Mouse (Mus musculus): ENCODE results near the gene Itgav.
"Not testable (repeated sequence)": the region's sequence is repeated elsewhere in the genome, so short reads cannot be mapped to it uniquely, and the experiment has no call there.

The Itgav gene

DNA sequence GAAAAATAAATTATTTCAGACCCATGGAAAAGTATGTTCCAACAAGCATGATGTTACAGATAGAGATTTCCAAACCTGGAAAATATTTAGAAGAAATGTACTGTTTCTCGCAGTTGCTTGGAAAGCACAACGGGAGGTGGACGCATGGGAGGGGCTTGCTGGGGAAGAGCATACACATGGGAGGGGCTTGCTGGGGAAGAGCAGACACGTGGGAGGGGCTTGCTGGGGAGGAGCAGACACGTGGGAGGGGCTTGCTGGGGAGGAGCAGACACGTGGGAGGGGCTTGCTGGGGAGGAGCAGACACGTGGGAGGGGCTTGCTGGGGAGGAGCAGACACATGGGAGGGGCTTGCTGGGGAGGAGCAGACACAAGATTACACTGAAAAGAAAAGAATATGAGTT lies 10.9 kb upstream of the Itgav start:
- not testable (repeated sequence) for DNase-seq

- no peak for DNase-seq
These were observed 10.3 kb upstream of the Itgav start for GRCm38 (mm10) chr2:83713946-83714345.

DNA sequence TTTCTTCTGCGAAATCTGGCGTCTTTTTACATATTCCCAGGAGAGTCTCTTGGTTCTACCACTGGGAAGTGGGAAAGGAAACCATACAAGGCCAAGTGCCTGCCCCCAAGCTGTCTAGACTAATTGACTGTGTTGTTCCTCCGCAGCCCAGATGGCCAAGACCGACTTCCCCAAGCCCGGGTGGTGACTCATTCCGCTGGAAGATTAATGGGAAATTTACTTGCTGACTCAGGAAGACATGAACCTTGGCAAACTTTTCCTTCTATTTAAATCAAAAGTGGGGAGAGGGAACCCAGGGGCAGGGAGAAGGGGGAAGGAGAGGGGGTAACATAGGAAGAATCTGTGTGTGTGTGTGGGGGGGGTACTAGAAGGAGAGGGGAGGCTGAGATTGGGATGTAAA lies 9.4 kb upstream of the Itgav start:
- no peak for DNase-seq

GRCm38 (mm10) chr2:83718341-83718740 lies 5.9 kb upstream of the Itgav start:
- DNase-seq, result no peak

DNA sequence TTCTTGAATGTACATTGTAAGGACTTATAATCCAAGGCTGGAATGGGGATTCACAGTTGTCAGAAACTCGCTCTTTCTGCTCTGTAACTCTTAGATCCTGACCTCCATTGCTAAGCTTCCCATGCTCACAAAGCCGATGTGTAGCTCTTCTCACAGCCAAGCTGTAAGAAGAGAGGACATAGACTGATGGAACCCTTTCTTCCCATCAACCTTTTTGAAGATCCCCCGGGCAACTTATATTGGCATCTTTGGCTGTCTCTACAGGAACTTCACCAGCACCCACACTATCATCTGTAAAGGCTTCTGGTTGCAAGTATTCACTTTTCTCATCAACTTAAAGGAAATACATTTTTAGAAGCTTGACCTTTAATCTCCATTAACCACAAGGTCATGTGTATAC lies 2.6 kb upstream of the Itgav start:
- no peak for DNase-seq

DNA sequence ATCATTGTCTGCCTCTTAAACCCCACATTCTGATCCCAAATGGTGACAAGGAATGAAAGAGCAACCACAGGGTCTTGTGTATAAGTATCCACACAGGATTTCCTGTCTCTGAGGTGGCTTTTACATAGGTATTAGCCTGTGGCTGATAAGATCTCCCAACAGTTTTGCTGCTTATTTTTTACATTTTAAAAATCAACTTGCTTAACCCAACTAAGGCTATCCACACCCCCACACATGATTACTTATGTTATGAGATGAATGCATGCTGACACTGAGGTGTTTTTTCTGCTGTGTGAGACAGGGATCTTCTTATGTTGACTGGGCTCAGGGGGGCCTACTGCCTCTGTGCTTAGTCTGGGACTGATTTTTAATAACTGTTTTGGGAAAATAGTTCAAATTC lies 1.3 kb upstream of the Itgav start:
- DNase-seq, result no peak

DNA sequence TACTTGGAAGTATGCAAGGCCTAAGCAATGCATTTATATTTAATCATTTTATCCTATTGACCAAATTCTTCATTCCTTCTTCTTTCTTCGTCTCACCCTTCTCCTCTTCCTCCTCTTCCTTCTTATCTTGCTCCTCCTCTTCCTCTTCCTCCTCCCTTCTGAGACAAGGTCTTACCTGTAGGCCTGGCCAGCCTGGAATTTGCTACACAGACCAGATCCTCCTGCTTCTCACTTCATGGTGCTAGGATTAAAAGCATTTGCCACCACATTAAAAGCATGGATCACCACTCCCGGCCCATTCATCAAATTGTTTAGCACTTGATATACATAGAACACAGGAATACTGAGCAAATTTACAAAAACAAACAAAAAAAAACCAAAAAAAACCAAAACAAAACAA lies 851 bp upstream of the Itgav start:
- no peak for DNase-seq

- DNase-seq, result peak; percentile 59 to 66
These were observed 882 bp downstream of the Itgav start for GRCm38 (mm10) chr2:83724827-83725730.

DNA sequence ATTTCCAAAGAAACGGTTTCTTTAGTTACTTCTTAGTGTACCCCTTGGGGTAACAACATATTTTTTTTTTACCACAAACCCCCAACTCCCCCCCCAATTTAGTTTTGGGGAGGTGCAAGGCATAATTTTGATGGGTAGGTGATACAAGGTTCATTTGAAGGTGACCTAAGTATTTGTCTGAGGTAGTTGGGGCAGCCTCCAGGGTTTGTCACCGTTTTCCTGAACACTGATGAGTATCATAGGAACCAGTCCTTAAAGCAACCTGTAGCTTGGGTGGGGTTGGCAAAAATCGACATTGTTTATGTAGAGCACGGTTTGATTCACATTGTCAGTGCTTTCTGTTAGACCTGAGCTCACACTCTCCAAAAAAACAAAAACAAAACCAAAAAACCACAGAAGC lies 1.6 kb downstream of the Itgav start:
- no peak for DNase-seq

GRCm38 (mm10) chr2:83728238-83728682 lies 4.1 kb downstream of the Itgav start:
- DNase-seq, result no peak

DNA sequence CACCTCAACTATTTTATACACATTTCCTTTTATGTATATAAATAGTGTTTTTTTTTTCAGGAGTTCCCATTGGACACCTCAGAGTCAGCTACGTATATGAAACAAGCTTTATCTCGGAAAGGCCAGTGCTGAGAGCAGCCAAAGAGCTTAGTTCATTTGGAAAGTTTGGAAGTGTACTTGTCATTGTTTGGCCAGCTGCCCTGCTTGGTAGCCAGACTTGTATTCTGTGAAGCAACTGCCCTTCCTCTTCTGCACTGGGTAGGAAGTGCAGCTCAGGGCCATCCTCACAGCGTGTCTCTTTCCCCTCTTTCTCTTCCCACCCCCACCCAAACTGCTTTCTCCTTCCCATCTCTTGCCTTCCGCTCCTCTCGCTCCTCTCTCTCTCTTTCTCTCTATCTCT lies 5.1 kb downstream of the Itgav start:
- no peak for DNase-seq

DNA sequence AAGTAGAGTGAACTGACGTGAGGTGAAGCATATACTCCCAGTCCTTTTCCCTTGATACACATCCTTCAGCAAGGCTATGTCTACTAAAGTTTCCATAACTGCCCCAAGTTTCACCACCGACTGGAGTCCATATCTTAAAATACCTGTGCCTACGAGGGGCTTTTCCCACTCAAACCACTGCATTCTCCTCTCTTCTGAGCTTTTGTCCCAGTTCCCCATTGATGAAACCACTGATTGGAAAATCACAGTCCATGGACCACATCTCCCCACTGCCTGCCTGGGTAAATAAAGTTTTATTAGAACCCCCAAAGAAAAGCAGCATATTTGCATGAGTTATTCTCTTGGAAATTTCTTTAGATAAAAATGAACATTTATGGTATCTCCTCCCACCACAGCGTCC lies 8.7 kb downstream of the Itgav start:
- no peak for DNase-seq

- no peak for DNase-seq
These were observed 9.8 kb downstream of the Itgav start for GRCm38 (mm10) chr2:83733981-83734393.

GRCm38 (mm10) chr2:83735276-83735675 lies 11.1 kb downstream of the Itgav start:
- no peak for DNase-seq

GRCm38 (mm10) chr2:83736836-83737235 lies 12.6 kb downstream of the Itgav start:
- DNase-seq, result no peak

- DNase-seq, result no peak
These were observed 14.5 kb downstream of the Itgav start for GRCm38 (mm10) chr2:83738586-83739251.

DNA sequence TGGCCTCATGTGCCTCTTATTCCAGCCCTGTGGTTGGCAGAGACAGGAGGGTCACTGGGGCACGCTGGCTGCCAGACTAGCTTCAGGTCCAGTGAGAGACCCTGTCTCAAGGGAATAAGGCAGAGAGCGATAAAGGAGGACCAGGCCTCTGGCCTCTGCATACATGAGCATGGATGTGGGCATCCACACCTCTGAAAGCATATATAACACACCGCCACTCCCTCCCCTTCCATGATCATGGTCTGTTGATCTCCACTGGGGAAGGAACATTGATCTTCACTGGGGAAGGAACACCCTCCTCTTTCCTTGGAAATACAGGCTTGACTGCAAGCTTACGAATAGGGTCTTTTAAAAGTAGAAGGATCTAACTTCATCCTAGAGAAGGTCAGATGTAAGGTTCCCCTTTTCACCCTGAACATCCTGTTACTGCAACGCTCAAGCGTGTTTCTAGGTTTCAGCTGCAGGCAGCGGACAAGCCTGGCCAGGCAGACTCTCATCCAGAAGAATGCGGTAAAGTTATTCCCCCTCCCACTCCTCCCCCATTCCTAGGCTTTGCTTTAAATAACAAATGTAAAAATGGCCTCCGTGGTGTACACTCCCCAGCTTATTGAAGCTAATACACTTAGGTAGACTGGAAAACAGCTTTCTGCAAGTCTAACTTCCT lies 15.4 kb downstream of the Itgav start:
- DNase-seq, result peak in 1 of 2 experiments; percentile 24

DNA sequence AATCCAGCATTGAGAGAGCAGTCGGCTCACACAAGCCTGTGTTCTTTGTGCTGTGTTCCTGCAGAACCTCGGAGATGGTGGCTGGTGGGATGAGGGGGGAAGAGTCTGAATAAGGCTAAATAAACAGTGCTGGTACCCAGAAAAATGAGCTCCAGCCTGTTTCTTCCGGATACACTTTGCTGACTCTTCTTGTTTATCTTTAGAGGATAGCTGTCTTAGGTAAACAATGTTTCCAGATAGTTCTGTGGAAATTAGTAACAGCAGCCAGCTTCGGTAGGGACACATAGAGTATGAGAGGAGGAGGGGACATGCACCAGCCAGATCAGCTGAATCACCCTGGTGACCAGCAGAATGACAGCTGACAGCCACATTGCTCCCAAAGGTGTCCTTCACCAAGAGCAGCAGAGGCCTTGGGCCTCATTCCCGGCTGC lies 16.4 kb downstream of the Itgav start:
- no peak for DNase-seq

DNA sequence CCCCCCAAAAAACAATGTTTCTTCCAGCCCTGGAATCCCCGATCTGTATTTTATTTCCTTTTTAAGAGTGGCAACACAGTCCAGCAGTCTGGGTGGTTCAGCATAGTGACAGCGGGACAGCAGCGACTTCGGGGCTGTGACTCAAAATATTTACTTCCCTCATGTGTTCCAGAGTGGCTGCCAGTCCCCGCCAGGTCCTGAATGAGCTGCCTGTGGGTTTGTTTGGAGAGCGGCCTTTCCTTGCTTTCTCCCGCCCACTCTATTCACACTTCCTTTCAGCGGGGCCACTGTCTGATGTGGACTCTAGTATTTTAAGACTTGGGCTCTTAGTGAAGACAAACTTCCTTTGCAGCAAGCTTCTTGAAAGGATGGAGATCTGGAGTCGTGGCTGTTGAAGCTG lies 18.0 kb downstream of the Itgav start:
- no peak for DNase-seq

DNA sequence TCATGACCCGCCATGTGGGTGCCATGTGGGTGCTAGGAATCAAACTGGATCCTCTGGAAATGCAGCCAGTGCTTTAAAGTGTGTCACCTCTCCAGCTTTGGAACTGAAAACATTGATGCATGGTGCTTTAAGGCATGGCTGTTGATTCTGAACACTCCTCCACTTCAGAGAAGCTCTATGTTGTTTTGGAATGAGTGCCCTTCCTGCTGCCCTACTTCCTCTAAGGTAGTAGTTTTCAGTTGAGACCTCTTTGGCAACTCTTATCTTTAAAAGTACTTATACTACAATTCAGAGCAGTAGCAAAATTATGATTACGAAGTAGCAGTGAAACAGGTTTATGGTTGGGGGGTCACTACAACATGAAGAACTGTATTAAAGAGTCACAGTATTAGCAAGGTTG lies 18.6 kb downstream of the Itgav start:
- no peak for DNase-seq

DNA sequence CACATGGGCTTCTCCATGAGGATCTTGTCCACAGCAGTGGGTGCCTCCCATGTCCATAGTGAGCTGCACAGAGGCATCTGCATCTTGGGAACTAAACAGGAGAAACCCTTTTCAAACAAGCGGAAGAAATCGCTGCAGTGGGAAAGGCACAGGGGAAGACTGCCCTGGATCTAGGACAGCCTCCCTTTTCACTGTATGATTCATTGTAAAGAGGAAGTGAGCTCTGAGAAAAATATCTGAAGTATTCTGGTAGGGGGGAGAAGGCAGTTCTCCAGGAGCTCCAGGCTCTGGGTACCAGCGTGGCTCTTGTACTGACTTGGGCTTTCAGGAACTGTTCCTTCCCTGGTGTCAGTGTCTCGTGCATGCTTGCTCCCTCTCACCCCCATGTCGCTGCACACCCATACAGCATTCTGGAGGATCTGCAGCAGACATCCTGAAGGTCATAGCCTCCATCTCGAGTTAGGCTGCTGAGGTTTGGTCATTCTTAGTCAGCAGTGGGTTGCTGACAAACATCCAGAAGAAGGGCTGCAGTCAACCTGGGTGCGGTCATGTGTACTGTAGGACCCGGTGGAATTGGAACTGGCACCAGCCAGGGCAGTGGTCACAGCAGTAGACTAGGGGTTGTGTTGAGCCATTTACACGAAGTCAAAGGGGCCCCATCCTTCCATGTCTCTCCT lies 20.2 kb downstream of the Itgav start:
- no peak for DNase-seq

GRCm38 (mm10) chr2:83745257-83745656 lies 21.1 kb downstream of the Itgav start:
- no peak for DNase-seq

DNA sequence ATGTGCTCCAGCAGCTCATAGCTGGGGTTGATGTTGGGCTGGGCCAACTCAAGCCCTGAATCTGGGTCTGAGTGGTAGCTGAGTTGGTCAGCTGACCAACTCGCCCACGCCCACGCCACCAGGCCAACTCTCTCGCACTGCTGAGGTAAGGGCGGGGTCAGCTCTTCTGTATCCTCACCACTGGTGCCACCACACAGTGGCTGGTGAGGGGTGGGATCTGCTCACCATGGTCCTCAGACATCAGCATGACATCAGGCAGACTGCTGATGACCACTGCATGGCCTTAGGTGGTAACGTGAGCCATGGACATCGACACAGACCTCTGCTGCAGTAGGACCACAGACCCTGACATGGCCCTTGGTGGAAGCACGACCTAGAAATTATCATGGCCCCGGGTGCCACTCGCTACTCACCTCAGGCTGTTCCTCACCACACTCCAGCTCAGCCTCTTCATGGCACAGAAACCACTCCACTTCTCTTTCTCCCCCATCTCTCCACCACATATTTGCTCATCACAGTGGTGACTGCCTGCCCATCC lies 24.5 kb downstream of the Itgav start:
- no peak for DNase-seq
